Mouse (Mus musculus): ENCODE measurements around the gene Usp19.

The Usp19 gene

DNA sequence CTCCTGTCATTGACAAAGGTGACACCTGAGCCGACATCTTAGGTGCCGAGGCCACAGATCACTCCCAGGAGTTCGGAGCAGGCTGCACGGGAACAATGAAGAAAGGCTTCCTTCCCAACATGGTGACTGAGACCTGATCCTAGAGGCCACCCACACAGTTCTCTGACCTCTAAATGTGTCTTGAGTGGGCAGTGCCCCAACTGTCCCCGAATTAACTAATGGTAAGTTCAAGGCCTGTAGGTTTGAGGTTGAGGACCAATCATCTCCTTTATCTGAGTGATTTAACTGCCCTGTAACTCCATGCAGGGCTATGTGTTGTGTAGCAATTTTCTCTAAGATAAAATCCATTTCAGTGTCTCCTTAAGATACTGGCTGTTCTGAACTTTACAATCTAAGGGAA is 21.0 kb upstream of the Usp19 start:
- DNase-seq: no peak

DNA sequence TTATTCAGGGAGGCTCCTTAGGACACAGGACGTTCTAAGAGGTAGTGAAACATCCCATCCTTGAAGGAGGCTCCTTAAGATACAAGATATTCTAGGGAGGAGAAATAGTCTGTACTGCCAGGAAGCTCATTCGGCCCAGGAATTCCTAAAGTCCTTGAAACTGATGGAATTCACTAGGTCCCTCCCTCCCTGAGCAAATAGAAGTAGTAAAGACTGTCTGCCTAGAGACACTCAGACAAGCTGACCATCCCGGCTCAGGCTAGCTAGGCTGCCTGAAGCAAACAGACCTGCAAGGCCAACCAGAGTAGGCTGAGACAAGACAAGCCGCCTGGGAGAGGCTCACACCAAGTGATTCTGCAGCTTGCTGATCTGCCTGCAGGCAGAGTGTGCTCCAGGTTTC is 20.6 kb upstream of the Usp19 start:
- no peak for DNase-seq

DNA sequence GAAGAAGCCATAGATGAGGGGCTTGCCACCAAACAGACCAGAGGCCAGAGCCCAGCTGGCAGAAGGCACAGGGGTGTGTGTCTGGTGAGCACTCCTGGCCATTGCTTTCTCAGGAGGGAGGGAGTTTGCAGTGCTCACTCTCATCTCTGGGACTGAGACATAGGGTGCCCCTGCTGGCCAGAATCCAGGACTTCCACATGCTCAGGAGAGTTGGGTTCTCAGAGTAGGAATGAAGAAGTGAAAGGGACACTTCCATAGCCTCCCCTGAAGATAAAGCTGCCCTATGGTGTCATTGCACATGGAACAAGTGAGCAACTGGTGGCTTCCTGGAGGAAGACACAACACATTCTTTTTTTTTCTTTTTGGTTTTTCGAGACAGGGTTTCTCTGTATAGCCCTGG is 15.9 kb upstream of the Usp19 start:
- no peak for DNase-seq

DNA sequence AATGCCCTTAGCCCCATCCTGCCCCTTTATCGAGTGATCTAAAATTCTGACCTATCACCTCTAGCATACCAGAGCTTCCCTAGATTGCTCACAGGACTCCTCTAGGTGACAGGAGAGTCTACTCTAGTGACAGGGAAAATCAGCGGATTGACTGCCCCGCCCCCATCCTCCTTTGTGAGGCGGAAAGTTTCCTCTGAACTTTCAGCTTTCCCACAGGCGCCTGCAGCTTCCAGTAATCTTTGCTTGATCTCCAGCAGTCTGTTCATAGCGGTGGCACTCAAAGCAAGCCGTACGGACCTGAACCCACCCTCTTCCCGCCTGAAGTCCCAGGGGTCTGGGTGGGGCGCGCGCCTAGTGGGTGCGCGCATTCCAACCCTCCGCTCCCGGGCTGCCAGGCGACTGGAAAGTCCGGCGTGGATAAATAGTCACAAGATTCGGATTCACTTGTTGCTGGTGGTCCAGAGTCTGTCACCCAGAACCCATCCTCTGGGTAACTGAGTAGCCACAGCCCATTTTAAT is 11.7 kb upstream of the Usp19 start:
- DNase-seq: no peak

DNA sequence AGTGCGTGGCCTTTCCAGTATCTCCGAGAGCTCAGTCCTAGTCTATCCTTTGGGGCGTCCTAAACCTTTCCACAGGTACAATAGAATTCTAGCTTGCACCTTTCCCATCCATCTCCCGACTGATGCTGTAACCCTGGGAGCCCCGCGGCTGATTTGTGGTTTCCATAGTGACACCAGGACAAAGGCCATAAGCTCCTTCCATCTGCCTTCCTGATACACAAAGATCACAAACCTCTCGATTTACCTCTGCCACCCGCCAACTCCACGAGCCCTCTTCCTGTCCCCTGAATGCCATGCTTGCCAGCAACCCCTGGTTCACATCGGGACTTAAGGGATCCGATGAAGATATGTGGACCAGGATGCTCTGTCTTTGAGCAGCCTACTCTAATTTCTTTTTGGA is 11.2 kb upstream of the Usp19 start:
- no peak for DNase-seq

DNA sequence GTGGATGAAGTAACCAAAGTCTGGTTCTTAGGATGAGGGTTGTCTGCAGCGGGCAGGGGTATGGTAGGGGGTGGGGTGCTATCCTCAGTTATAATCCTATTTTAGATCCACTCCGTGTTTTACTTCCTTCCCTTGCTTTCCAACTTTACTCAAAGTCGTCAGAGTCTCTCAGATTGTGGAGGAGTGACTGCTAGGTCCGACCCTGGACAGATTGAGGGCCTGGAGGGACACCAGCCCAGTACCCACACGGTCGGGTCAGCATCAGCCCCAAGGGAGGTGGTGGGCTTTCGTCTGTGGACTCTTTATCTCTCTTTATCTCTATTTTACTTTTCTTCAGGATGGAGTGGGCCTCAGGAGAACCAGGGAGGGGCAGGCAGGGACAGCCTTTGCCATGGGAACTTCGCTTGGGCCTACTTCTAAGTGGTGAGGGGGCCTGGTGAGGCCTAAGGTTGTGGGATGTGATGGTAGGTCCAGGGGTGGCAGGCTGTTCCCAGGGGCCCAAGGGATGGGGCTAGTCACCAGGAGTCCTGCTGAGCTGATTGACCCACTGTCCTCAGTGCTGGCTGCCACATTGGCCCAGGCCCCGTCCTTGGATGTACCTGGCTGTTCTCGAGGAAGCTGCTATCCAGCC is 10.6 kb upstream of the Usp19 start, which contains the start of gene Lamb2:
Lamb2 (plus strand) TSS at position 16 of the 631 bp plus-strand sequence.
- DNase-seq: no peak

DNA sequence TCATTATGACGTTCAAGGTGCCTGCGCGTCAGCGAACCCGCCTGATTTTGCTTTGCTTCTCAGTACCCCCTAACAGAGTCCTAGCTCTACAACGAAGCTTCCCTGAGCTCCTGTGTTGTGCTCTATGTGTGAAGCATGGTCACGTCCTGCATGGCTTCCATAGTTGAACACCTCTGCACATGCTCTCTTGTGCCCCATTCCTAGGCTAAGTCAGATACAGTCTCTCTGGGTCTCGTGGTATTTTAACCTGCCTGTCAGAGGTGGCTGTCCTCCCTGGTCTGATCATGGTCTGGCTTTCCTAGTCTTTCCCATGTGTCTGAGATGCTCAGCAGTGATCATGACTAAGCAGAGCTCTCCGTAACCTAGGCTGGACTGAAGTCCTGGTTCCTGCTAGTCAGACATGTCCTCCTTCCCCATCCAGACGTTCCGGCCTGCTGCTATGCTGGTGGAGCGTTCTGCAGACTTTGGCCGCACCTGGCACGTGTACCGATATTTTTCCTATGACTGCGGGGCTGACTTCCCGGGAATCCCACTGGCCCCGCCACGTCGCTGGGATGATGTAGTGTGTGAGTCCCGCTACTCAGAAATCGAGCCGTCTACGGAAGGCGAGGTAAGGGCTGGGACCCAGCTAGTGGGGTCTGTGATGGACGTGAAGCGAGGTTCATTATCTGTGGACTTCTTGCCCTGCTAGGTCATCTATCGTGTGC is 9.4 kb upstream of the Usp19 start:
- no peak for DNase-seq

DNA sequence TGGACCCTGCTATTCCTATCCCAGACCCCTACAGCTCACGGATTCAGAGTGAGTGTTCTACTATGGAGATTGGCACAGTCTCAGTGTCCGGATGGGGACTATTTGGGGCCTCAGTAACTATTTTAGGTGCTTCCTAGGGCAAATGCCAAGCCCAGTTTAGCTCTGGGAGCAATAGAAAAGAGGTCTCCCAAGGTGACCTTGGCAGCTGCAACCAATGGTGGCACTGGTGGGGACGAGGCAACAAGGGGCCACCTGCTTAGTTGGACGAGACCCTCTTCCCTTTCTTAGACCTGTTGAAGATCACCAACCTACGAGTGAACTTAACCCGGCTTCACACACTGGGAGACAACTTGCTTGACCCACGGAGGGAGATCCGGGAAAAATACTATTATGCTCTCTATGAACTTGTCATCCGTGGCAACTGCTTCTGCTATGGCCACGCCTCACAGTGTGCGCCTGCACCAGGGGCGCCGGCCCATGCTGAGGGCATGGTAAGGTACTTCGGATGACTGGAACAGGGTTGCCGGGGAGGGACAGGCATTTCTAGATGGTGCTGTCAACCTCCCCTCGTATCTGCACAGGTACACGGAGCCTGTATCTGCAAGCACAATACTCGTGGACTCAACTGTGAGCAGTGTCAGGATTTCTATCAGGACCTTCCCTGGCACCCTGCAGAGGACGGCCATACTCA is 8.7 kb upstream of the Usp19 start:
- DNase-seq: no peak

DNA sequence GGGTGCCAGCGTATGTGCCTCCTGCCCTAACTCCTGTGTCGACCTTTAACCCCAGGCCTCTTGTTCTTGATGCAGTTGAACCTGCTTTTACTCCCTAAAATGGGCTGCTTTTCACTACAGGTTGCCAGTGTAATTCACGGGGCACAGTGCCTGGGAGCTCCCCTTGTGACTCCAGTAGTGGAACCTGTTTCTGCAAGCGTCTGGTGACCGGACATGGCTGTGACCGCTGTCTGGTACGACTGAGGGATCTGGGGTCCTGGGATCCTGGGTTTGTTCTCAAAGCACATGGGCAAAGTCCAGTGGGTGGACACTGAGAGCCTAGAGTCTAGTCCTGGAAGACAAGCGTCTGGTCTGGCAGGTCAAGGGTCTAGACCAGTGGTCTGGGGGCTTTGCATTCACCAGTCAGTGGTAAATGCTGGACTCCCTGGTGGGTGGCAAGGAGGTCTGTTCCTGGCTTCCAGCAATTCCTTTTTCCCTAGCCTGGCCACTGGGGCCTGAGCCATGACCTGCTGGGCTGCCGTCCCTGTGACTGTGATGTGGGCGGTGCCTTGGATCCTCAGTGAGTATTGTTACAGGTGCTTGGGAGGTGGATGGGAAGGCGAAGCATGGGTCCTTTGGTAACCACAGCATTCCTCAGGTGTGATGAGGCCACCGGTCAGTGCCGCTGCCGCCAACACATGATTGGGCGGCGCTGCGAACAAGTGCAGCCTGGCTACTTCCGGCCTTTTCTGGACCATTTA is 7.2 kb upstream of the Usp19 start:
- no peak for DNase-seq

DNA sequence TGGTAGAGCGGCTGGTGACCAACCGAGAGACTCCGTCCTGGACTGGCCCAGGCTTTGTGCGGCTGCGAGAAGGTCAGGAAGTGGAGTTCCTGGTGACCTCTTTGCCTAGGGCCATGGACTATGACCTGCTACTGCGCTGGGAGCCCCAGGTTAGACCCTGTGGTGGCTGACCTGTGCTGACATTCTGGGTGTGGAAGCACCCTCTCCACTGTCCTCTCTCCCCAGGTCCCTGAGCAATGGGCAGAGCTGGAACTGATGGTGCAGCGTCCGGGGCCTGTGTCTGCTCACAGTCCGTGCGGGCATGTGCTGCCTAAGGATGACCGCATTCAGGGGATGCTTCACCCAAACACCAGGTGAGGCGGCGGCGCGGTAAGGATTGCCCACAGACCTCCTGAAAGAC is 6.4 kb upstream of the Usp19 start:
- no peak for DNase-seq

DNA sequence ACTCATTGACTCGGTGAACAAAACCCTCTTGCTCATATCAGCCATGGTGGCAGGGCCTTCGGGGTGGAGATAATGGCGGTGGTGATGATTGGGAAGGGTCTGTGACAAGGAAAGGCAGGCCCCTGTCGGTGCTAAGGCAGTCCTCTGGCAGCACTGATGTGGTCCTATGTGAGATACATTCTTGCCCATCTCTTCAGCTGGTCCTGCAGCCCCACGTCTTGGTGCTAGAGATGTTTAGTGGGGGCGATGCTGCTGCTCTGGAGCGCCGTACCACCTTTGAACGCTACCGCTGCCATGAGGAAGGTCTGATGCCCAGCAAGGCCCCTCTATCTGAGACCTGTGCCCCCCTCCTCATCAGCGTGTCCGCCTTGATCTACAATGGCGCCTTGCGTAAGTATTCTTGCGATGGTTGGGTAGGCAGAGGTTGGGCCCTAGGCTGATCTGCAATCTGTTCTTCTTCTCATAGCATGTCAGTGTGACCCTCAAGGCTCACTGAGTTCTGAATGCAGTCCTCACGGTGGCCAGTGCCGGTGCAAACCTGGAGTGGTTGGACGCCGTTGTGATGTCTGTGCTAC is 5.0 kb upstream of the Usp19 start:
- no peak for DNase-seq

DNA sequence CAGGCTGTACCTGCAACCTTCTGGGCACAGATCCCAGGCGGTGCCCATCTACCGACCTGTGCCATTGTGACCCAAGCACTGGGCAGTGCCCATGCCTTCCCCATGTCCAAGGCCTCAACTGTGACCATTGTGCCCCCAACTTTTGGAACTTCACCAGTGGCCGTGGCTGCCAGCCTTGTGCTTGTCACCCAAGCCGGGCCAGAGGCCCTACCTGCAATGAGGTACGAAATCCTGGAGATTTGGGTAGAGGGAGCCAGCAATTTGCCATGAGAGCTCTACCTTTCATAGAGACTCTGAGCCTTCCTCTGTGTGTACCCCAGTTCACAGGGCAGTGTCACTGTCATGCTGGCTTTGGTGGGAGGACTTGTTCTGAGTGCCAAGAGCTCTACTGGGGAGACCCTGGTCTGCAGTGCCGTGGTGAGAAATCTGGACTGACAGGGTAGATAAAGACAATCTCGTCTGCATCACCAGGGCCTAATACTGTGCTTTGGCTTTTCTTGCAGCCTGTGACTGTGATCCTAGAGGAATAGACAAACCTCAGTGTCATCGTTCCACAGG is 3.4 kb upstream of the Usp19 start:
- no peak for DNase-seq

DNA sequence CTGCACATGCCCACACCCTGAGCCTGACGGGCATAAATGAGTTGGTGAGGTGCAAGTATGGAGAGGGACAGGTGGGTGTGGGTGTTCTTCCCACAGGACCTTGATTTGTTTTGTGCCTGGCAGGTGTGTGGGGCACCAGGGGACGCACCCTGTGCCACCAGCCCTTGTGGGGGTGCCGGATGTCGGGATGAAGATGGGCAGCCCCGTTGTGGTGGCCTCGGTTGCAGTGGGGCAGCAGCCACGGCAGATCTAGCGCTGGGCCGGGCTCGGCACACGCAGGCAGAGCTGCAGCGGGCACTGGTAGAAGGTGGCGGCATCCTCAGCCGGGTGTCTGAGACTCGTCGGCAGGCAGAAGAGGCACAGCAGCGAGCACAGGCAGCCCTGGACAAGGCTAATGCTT is 2.0 kb upstream of the Usp19 start:
- DNase-seq: no peak

DNA sequence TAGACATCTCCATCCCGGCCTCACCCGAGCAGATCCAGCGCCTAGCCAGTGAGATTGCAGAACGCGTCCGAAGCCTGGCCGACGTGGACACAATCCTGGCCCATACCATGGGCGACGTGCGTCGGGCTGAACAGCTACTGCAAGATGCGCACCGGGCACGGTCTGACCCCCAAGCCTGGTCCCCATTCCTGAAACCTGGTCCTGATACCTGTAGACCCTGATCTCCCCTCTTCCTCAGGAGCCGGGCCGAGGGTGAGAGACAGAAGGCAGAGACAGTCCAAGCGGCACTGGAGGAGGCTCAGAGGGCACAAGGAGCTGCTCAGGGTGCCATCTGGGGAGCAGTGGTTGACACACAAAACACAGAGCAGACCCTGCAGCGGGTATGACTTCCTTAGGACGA is 1.2 kb upstream of the Usp19 start:
- DNase-seq: no peak

DNA sequence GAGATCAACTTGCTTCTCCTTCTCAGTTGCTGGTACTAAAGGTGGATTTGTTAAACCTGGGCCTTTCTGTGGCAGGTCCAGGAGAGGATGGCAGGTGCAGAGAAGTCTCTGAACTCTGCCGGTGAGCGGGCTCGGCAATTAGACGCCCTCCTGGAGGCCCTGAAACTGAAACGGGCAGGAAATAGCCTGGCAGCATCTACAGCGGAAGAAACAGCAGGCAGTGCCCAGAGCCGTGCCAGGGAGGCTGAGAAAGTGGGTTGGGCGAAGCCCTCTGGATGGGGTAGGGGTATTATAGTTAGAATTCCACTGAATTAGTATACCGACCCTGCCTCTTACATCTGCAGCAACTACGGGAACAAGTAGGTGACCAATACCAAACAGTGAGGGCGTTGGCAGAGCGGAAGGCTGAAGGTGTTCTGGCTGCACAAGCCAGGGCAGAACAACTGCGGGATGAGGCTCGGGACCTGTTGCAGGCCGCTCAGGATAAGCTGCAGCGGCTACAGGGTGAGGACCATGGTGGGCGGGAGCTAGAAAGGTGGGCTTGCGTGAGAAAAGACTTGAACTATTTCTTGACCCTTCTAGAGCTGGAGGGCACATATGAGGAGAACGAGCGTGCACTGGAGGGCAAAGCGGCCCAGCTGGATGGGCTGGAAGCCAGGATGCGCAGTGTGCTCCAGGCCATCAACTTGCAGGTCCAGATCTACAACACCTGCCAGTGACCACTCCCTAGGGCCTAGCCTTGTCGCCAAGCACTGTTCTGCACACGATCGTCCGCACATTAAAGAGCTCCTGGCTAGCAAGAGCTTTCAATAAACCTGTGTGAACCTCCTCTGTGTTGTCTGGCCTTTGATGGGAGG is 472 bp upstream of the Usp19 start:
- DNase-seq: no peak

DNA sequence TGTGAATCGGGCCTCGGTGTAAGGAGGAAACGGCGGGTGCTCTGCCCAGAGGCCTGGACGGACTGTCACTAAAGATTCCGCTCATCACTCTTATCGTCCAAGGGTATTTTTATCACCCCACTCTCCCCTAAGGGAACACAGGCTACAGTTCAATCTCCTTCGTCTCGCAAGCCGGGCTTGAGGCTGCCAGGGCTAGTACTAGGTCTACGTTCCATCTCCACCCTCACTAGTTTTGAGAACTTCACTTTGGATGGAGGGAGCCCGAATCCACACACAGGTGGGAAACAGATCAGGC is 831 bp downstream of the Usp19 start:
- no peak for DNase-seq

DNA sequence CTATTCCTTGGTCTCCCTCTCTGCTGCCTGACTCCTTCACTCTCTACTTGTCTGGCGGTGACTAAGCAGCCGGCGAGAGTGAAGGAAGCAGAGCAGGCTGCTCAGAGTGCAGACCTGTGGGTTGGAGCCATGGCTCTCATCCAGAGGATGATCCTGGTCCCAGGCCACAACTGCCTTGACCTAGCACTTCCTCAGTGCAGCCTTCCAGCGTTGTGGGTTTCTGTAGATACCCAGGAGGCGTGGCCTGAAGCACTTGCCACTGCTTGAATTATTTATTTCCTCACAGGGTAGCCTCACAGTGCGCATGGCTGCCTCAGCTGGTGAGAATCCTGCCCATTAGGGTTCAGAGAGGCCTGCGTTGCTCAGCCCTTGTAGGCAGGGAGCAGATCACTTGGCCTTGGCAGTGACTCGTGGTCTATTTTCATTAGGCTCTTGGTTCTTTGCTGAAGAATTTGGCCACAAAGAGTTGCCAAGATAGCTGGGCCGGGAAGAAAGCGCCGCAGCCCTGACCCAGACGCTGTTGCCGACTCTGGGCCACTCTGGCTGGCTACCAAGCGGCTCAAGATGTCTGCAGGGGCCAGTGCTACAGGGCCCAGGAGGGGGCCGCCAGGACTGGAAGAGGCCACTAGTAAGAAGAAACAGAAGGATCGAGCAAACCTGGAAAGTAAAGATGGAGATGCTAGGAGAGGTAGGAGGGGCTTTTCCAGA is 1.8 kb downstream of the Usp19 start:
- DNase-seq: no peak

DNA sequence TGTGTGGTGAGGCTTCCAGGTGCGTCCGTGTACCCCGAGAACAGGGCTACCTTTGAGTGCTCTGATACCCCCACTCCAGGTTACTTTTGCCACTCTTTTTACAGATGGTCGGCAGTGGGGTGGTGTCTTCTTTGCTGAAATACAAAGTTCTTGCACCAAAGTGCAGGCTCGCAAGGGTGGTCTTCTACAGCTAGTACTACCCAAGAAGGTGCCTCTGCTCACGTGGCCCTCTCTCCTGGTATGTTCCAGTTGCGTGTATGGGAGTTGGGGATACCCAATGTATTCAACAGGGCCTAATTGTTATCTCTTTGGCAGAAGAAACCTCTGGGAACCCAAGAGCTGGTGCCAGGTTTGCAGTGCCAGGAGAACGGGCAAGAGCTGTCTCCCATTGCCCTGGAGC is 2.8 kb downstream of the Usp19 start:
- DNase-seq: no peak

DNA sequence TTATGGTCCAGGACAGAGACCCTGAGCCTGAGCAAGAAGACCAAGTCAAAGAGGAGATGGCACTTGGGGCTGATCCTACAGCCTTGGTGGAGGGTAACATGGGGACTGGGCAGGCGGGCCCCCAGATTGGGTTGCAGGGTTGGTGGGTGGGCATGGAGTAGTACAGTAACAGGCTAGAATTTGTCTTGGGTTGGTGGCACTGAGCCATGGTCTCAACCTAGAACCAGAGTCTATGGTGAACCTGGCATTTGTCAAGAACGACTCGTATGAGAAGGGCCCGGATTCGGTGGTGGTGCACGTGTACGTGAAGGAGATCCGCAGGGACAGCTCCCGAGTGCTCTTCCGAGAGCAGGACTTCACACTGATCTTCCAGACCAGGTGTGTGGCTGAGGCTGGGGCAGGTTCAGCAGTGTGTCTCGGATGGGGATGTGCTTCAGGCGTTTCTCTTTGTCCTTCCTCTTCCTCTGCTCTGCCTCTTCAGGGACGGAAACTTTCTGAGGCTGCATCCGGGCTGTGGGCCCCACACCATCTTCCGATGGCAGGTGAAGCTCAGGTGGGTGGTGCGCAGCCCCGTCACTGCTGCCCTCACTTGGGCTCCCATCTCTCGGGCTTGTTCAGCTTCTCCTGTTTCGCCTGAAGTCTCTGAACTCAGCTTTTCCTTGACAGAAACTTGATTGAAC is 3.9 kb downstream of the Usp19 start:
- no peak for DNase-seq

DNA sequence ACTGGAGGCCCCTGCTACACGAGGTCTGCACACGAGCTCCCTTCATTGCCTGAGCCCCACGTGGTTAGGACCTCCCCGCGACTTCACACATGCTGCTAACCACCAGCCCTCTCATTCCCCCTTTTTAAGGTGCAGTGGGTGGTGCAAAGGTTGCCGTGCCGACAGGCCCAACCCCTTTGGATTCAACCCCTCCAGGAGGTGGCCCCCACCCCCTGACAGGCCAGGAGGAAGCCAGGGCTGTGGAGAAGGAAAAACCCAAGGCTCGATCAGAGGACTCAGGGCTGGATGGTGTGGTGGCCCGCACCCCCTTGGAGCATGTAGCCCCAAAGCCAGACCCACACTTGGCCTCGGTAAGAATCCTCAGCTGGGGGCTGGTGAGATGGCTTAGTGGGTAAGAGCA is 4.5 kb downstream of the Usp19 start:
- DNase-seq: no peak

DNA sequence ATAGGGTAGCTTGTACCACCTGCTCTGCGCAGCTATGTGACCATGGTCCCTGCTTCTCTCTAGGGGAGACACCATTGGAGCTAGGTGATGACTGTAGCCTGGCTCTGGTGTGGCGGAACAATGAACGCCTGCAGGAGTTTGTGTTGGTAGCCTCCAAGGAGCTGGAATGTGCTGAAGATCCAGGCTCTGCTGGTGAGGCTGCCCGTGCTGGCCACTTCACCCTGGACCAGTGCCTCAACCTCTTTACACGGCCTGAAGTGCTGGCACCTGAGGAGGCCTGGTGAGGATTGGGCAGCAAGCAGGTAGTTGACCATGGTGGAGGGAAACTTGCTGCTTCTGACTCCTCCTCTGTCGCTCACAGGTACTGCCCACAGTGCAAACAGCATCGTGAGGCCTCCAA is 8.8 kb downstream of the Usp19 start:
- no peak for DNase-seq
